Mouse (Mus musculus) myocyte (in vitro differentiated cells): ENCODE results near the gene Cd27.

Source experiments
- CEBPB ChIP-seq: IDR thresholded peaks from 2 replicates; pipeline ENCODE4 v1.6.1; 2011; ENCODE audit warnings: mild to moderate bottlenecking, moderate library complexity; ENCODE audit not compliant: poor library complexity, insufficient read depth, severe bottlenecking
- E2F4 ChIP-seq: IDR thresholded peaks from one replicate; pipeline ENCODE4 v1.6.1; 2011; ENCODE audit warnings: mild to moderate bottlenecking, control low read depth, moderate library complexity; ENCODE audit not compliant: insufficient read depth
- MAX ChIP-seq: IDR thresholded peaks from one replicate; pipeline ENCODE4 v1.6.1; 2011; ENCODE audit warnings: low read depth, mild to moderate bottlenecking, control low read depth
- MYOD1 ChIP-seq, 3 experiments: IDR thresholded peaks; one replicate each; pipeline ENCODE4 v1.6.1; 2011; ENCODE audit warnings: control low read depth in 2 of 3, low read depth in 2 of 3, mild to moderate bottlenecking in 2 of 3, moderate library complexity in 1 of 3; ENCODE audit not compliant: insufficient read length in 2 of 3, control insufficient read depth in 1 of 3
- MYOG ChIP-seq, 3 experiments: IDR thresholded peaks; one replicate each; pipeline ENCODE4 v1.6.1; 2011; ENCODE audit warnings: control low read depth in 2 of 3, low read depth in 2 of 3, mild to moderate bottlenecking in 2 of 3; ENCODE audit not compliant: insufficient read length in 2 of 3, control insufficient read depth in 1 of 3, insufficient read depth in 1 of 3
- POLR2A ChIP-seq: IDR thresholded peaks from one replicate; pipeline ENCODE4 v1.6.1; 2011; ENCODE audit warnings: low read depth, mild to moderate bottlenecking, control low read depth, moderate library complexity; ENCODE audit not compliant: insufficient read length
- POLR2AphosphoS2 ChIP-seq: IDR thresholded peaks from one replicate; pipeline ENCODE4 v1.6.1; 2011; ENCODE audit warnings: low read depth, control low read depth; ENCODE audit not compliant: insufficient read length
- SRF ChIP-seq: IDR thresholded peaks from one replicate; pipeline ENCODE4 v1.6.1; 2011; ENCODE audit warnings: low read depth; ENCODE audit not compliant: control insufficient read depth, insufficient read length
- TCF12 ChIP-seq: IDR thresholded peaks from one replicate; pipeline ENCODE4 v1.6.1; 2011; ENCODE audit warnings: mild to moderate bottlenecking, control low read depth; ENCODE audit not compliant: poor library complexity, insufficient read depth, severe bottlenecking
- TCF3 ChIP-seq: IDR thresholded peaks from one replicate; pipeline ENCODE4 v1.6.1; 2011; ENCODE audit warnings: low read depth, control low read depth; ENCODE audit not compliant: insufficient read length
- USF1 ChIP-seq: IDR thresholded peaks from one replicate; pipeline ENCODE4 v1.6.1; 2011; ENCODE audit warnings: low read depth, mild to moderate bottlenecking, control low read depth, moderate library complexity

DNA sequence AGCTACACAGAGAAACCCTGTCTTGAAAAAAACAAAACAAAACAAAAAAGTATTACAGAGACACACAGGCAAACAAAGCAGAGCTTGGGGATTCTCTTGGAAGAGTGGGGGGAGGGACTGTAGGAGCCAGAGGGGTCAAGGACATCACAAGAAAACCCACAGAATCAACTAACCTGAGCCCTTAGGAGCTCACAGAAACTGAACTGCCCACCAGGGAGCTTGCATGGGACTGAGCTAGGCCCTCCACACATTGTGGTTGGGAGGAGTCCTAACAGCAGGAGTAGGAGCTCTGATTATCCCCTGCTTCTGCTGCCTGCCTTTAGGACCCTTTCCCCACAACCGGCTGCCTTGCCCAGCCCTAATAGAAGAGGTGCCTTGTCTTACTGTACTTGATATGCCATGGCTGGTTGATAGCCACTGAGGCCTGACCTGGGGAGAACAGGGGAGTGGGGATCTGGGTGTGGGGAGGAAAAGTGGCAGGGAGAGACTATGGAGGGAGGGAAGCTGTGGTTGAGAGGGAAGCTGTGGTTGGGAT, 41.2 kb downstream of the Cd27 start:
- no peak for TF ChIP-seq USF1
- no peak for TF ChIP-seq TCF12
- no peak for TF ChIP-seq POLR2A
- TF ChIP-seq MAX = no peak
- no peak for TF ChIP-seq MYOG (IDR thresholded peaks at IDR 0.05; ENCODE audit: control insufficient read depth in 1 of 3, insufficient read depth in 1 of 3, insufficient read length in 2 of 3, low read depth in 2 of 3)
- TF ChIP-seq E2F4 = no peak
- no peak for TF ChIP-seq MYOD1 (IDR thresholded peaks at IDR 0.05; ENCODE audit: control insufficient read depth in 1 of 3, insufficient read length in 2 of 3, low read depth in 2 of 3)
- TF ChIP-seq CEBPB = no peak
- no peak for TF ChIP-seq POLR2AphosphoS2
- TF ChIP-seq SRF = no peak
- TF ChIP-seq TCF3 = no peak
